Mouse (Mus musculus): ENCODE data around the gene Krtap4-6. TPM values are rescaled to one million over a fixed set of nuclear protein-coding genes. Genes with fewer than 3 reads are reported as not detected.

Gene Krtap4-6
- total RNA-seq, 2 experiments from 2014 or later, result not detected

Other genes starting within 250 kb of the Krtap4-6 start
Only the 30 nearest of the 40 such genes appear.
- gene Krt39, start 144.6 kb downstream of the Krtap4-6 start, total RNA-seq (2015), result not detected in 2 replicates
- gene Krt39, start 144.6 kb downstream of the Krtap4-6 start, total RNA-seq (2017), result not detected in 2 replicates
- gene Krt40, start 122.8 kb downstream of the Krtap4-6 start, total RNA-seq (2015), result not detected in 2 replicates
- gene Krt40, start 122.8 kb downstream of the Krtap4-6 start, total RNA-seq (2017), result not detected in 2 replicates
- not detected in 2 replicates for gene Krtap3-3, start 115.1 kb downstream of the Krtap4-6 start, total RNA-seq (2015)
- gene Krtap3-3, start 115.1 kb downstream of the Krtap4-6 start, total RNA-seq (2017), result not detected in 2 replicates
- gene Krtap3-2, start 109.1 kb downstream of the Krtap4-6 start, total RNA-seq (2015), result not detected in 2 replicates
- gene Krtap3-2, start 109.1 kb downstream of the Krtap4-6 start, total RNA-seq (2017), result not detected in 2 replicates
- not detected in 2 replicates for gene Gm11939, start 106.5 kb downstream of the Krtap4-6 start, total RNA-seq (2015)
- not detected in 2 replicates for gene Gm11939, start 106.5 kb downstream of the Krtap4-6 start, total RNA-seq (2017)
- gene Krtap3-1, start 99.3 kb downstream of the Krtap4-6 start, total RNA-seq (2015), result not detected in 2 replicates
- gene Krtap3-1, start 99.3 kb downstream of the Krtap4-6 start, total RNA-seq (2017), result not detected in 2 replicates
- gene Krtap1-5, start 84.9 kb downstream of the Krtap4-6 start, total RNA-seq (2015), result not detected in 2 replicates
- not detected in 2 replicates for gene Krtap1-5, start 84.9 kb downstream of the Krtap4-6 start, total RNA-seq (2017)
- gene Krtap1-4, start 82.3 kb downstream of the Krtap4-6 start, total RNA-seq (2015), result not detected in 2 replicates
- not detected in 2 replicates for gene Krtap1-4, start 82.3 kb downstream of the Krtap4-6 start, total RNA-seq (2017)
- not detected in 2 replicates for gene Krtap1-3, start 74.6 kb downstream of the Krtap4-6 start, total RNA-seq (2015)
- not detected in 2 replicates for gene Krtap1-3, start 74.6 kb downstream of the Krtap4-6 start, total RNA-seq (2017)
- gene Krtap9-3, start 67.9 kb downstream of the Krtap4-6 start, total RNA-seq (2015), result not detected in 2 replicates
- not detected in 2 replicates for gene Krtap9-3, start 67.9 kb downstream of the Krtap4-6 start, total RNA-seq (2017)
- not detected in 2 replicates for gene Gm11938, start 62.7 kb downstream of the Krtap4-6 start, total RNA-seq (2015)
- gene Gm11938, start 62.7 kb downstream of the Krtap4-6 start, total RNA-seq (2017), result not detected in 2 replicates
- not detected in 2 replicates for gene Gm11937, start 55.8 kb downstream of the Krtap4-6 start, total RNA-seq (2015)
- gene Gm11937, start 55.8 kb downstream of the Krtap4-6 start, total RNA-seq (2017), result not detected in 2 replicates
- gene Krtap2-4, start 51.1 kb downstream of the Krtap4-6 start, total RNA-seq (2015), result not detected in 2 replicates
- gene Krtap2-4, start 51.1 kb downstream of the Krtap4-6 start, total RNA-seq (2017), result not detected in 2 replicates
- gene Gm11562, start 45.5 kb downstream of the Krtap4-6 start, total RNA-seq (2015), result not detected in 2 replicates
- not detected in 2 replicates for gene Gm11562, start 45.5 kb downstream of the Krtap4-6 start, total RNA-seq (2017)
- gene Krtap4-1, start 37.7 kb downstream of the Krtap4-6 start, total RNA-seq (2015), result not detected in 2 replicates
- not detected in 2 replicates for gene Krtap4-1, start 37.7 kb downstream of the Krtap4-6 start, total RNA-seq (2017)
- gene Krtap4-2, start 30.9 kb downstream of the Krtap4-6 start, total RNA-seq (2015), result not detected in 2 replicates
- not detected in 2 replicates for gene Krtap4-2, start 30.9 kb downstream of the Krtap4-6 start, total RNA-seq (2017)
- not detected in 2 replicates for gene Krtap4-7, start 21.9 kb downstream of the Krtap4-6 start, total RNA-seq (2015)
- not detected in 2 replicates for gene Krtap4-7, start 21.9 kb downstream of the Krtap4-6 start, total RNA-seq (2017)
- not detected in 2 replicates for gene Gm11555, start 15.7 kb downstream of the Krtap4-6 start, total RNA-seq (2015)
- not detected in 2 replicates for gene Gm11555, start 15.7 kb downstream of the Krtap4-6 start, total RNA-seq (2017)
- not detected in 2 replicates for gene Gm11563, start 7.0 kb downstream of the Krtap4-6 start, total RNA-seq (2015)
- gene Gm11563, start 7.0 kb downstream of the Krtap4-6 start, total RNA-seq (2017), result not detected in 2 replicates
- not detected in 2 replicates for gene Gm14190, start 24.8 kb upstream of the Krtap4-6 start, total RNA-seq (2015)
- gene Gm14190, start 24.8 kb upstream of the Krtap4-6 start, total RNA-seq (2017), result not detected in 2 replicates
- not detected in 2 replicates for gene Gm14180, start 68.3 kb upstream of the Krtap4-6 start, total RNA-seq (2015)
- gene Gm14180, start 68.3 kb upstream of the Krtap4-6 start, total RNA-seq (2017), result not detected in 2 replicates
- gene Gm11595, start 107.0 kb upstream of the Krtap4-6 start, total RNA-seq (2015), result not detected in 2 replicates
- gene Gm11595, start 107.0 kb upstream of the Krtap4-6 start, total RNA-seq (2017), result not detected in 2 replicates
- not detected in 2 replicates for gene Krtap4-8, start 114.7 kb upstream of the Krtap4-6 start, total RNA-seq (2015)
- not detected in 2 replicates for gene Krtap4-8, start 114.7 kb upstream of the Krtap4-6 start, total RNA-seq (2017)
- not detected in 2 replicates for gene Krtap4-9, start 119.2 kb upstream of the Krtap4-6 start, total RNA-seq (2015)
- gene Krtap4-9, start 119.2 kb upstream of the Krtap4-6 start, total RNA-seq (2017), result not detected in 2 replicates
- gene Gm11596, start 127.5 kb upstream of the Krtap4-6 start, total RNA-seq (2015), result not detected in 2 replicates
- gene Gm11596, start 127.5 kb upstream of the Krtap4-6 start, total RNA-seq (2017), result not detected in 2 replicates
- gene Gm11569, start 133.0 kb upstream of the Krtap4-6 start, total RNA-seq (2015), result not detected in 2 replicates
- gene Gm11569, start 133.0 kb upstream of the Krtap4-6 start, total RNA-seq (2017), result not detected in 2 replicates
- not detected in 2 replicates for gene Gm11554, start 138.5 kb upstream of the Krtap4-6 start, total RNA-seq (2015)
- not detected in 2 replicates for gene Gm11554, start 138.5 kb upstream of the Krtap4-6 start, total RNA-seq (2017)
- gene Krtap4-13, start 143.9 kb upstream of the Krtap4-6 start, total RNA-seq (2015), result not detected in 2 replicates
- not detected in 2 replicates for gene Krtap4-13, start 143.9 kb upstream of the Krtap4-6 start, total RNA-seq (2017)
- not detected in 2 replicates for gene Gm11564, start 149.7 kb upstream of the Krtap4-6 start, total RNA-seq (2015)
- not detected in 2 replicates for gene Gm11564, start 149.7 kb upstream of the Krtap4-6 start, total RNA-seq (2017)
- gene 2300003K06Rik, start 172.1 kb upstream of the Krtap4-6 start, total RNA-seq (2015), result not detected in 2 replicates
- not detected in 2 replicates for gene 2300003K06Rik, start 172.1 kb upstream of the Krtap4-6 start, total RNA-seq (2017)

Measured in megakaryocyte, adult 5-6 weeks (primary cell).